Mouse (Mus musculus) ovary, postnatal 36 days (tissue): ENCODE measurements around the gene Coq8a.

Source experiments
- DNase-seq: peaks from one replicate; pipeline ENCODE4 v3.0.0; 2022; ENCODE audit warnings: low spot score, mixed read lengths

The Coq8a gene

GRCm38 (mm10) chr1:180198959-180199714 is at the start of gene Coq8a:
Gene Coq8a (minus strand): TSS chr1:180199602.
- no peak for DNase-seq

GRCm38 (mm10) chr1:180248593-180249146 is 49.3 kb upstream of the Coq8a start:
- DNase-seq, result no peak

- no peak for DNase-seq
These were observed 48.5 kb upstream of the Coq8a start for GRCm38 (mm10) chr1:180247901-180248300.

GRCm38 (mm10) chr1:180245741-180246507 is 46.5 kb upstream of the Coq8a start:
- peak; percentile 47 for DNase-seq

- DNase-seq, result no peak
These were observed 32.3 kb upstream of the Coq8a start for GRCm38 (mm10) chr1:180231729-180232128.

GRCm38 (mm10) chr1:180230580-180230979 is 31.2 kb upstream of the Coq8a start:
- no peak for DNase-seq

- DNase-seq, result no peak
These were observed 30.5 kb upstream of the Coq8a start for GRCm38 (mm10) chr1:180229906-180230305.

- DNase-seq, result no peak
These were observed 29.5 kb upstream of the Coq8a start for GRCm38 (mm10) chr1:180228854-180229253.

- no peak for DNase-seq
These were observed 27.4 kb upstream of the Coq8a start for GRCm38 (mm10) chr1:180226766-180227165.

GRCm38 (mm10) chr1:180226221-180226713 is 26.9 kb upstream of the Coq8a start:
- no peak for DNase-seq

GRCm38 (mm10) chr1:180225500-180226220 is 26.3 kb upstream of the Coq8a start:
- DNase-seq, result peak; percentile 66

- DNase-seq, result no peak
These were observed 22.6 kb upstream of the Coq8a start for GRCm38 (mm10) chr1:180222007-180222406.

- no peak for DNase-seq
These were observed 21.6 kb upstream of the Coq8a start for GRCm38 (mm10) chr1:180220791-180221542.

GRCm38 (mm10) chr1:180216541-180217276 is 17.3 kb upstream of the Coq8a start:
- no peak for DNase-seq

- peak; percentile 71 for DNase-seq
These were observed 15.6 kb upstream of the Coq8a start for GRCm38 (mm10) chr1:180215044-180215443.

GRCm38 (mm10) chr1:180212911-180213310 is 13.5 kb upstream of the Coq8a start:
- no peak for DNase-seq

- DNase-seq, result no peak
These were observed 11.4 kb upstream of the Coq8a start for GRCm38 (mm10) chr1:180210781-180211271.

- DNase-seq, result peak; percentile 56
These were observed 10.6 kb upstream of the Coq8a start for GRCm38 (mm10) chr1:180210031-180210432.

GRCm38 (mm10) chr1:180208370-180208769 is 9.0 kb upstream of the Coq8a start:
- no peak for DNase-seq

- DNase-seq, result no peak
These were observed 1.3 kb upstream of the Coq8a start for GRCm38 (mm10) chr1:180200722-180201121.

- DNase-seq, result no peak
These were observed 281 bp upstream of the Coq8a start for GRCm38 (mm10) chr1:180199715-180200050.
